Mouse (Mus musculus): ENCODE results near the gene Zbtb32. TPM values are rescaled to one million over a fixed set of nuclear protein-coding genes. Genes with fewer than 3 reads are reported as not detected.

Gene Zbtb32
- not detected for total RNA-seq (2021)
- long read RNA-seq, experiment 1, result 0 reads
- long read RNA-seq, experiment 2, result 0 reads

DNA sequence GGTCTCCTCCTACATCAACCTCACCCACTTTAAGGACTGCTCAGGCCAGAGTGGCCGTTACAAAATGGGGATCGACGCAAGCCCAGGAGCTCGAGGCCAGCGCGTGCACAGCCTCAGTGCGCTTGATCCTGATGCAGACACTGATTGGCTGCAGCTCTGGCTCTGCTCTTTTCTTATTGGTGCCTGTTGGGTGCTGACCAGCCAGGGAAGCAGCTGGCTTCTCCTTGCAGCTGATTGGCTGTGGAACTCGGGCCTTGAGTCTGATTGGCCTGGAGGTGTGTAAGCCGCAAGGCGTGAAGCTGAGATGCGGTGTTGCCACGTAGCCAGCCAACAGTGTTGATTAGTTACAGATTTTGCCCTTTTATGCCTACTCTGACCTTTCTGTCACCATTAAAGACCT lies at the start of gene Zbtb32:
Zbtb32 (minus strand) TSS at position 124 of the 400 bp plus-strand sequence.
- no peak for DNase-seq (ENCODE audit: low spot score)

GRCm38 (mm10) chr7:30639083-30639482 lies 40.4 kb upstream of the Zbtb32 start:
- DNase-seq (ENCODE audit: low spot score), result no peak

- DNase-seq (ENCODE audit: low spot score), result no peak
Observed at GRCm38 (mm10) chr7:30636395-30636794, 37.7 kb upstream of the Zbtb32 start.

DNA sequence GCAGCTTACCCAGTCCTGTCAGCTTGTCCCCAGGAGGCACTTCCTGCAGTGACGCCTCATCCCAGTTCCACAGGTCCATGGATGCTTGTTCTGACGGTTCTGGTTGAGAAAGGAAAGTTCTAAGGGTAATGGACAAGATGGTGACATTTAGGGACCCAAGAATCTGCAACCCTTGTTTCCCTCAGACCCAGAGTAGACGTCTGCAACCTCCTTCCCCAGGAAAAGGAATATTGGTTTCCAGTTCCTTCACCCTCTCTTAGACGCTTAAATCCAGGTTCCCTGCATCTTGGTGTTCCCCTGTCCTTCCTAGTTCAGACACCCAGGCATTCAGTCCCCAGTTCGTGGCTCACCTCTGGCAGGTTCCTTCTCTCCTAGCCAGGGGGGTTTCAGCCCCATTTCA lies 37.0 kb upstream of the Zbtb32 start, which contains the start of gene Etv2:
Etv2 (minus strand) TSS at position 101 of the 400 bp plus-strand sequence.
- no peak for DNase-seq (ENCODE audit: low spot score)

DNA sequence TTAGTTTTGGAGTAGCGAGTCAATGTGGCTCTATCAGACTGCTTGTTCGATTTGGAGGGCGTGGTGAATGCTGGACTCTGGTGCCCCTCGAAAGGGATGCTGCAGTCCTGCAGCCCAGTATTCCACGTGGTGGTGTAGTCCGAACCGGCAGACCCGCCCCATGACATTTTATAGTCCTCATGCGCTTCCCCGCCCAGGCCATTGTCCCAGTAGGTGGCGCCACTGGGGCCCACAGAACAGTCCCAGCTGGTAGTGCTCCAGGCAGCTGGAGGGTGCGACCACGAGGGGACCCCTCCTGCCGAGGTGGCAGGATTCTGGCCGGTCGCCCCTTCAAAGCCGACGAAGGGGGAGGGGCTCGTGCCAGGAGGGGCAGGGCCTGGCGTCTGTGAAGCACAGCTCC lies 35.9 kb upstream of the Zbtb32 start:
- no peak for DNase-seq (ENCODE audit: low spot score)

GRCm38 (mm10) chr7:30633762-30634412 lies 35.2 kb upstream of the Zbtb32 start:
- no peak for DNase-seq (ENCODE audit: low spot score)

DNA sequence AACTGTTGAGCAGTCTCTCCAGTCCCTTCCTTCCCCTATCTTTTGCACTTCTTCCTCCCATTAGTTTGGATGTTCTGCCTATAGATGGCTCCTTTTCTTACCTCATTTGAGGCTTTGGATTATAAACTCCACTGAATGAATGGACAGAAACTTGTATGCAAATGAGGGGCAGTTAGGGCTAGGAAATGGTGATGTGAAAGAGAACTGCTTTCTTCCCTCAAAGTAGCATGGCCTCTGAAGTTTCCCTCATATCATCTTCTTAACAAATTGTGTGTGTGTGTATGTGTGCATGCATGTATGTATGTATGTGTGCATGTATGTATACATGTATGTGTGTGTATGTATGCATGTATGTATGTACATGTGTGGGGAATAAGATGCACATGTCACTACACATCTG lies 30.3 kb upstream of the Zbtb32 start:
- DNase-seq (ENCODE audit: low spot score), result no peak

GRCm38 (mm10) chr7:30626647-30627046 lies 27.9 kb upstream of the Zbtb32 start:
- DNase-seq (ENCODE audit: low spot score), result no peak

DNA sequence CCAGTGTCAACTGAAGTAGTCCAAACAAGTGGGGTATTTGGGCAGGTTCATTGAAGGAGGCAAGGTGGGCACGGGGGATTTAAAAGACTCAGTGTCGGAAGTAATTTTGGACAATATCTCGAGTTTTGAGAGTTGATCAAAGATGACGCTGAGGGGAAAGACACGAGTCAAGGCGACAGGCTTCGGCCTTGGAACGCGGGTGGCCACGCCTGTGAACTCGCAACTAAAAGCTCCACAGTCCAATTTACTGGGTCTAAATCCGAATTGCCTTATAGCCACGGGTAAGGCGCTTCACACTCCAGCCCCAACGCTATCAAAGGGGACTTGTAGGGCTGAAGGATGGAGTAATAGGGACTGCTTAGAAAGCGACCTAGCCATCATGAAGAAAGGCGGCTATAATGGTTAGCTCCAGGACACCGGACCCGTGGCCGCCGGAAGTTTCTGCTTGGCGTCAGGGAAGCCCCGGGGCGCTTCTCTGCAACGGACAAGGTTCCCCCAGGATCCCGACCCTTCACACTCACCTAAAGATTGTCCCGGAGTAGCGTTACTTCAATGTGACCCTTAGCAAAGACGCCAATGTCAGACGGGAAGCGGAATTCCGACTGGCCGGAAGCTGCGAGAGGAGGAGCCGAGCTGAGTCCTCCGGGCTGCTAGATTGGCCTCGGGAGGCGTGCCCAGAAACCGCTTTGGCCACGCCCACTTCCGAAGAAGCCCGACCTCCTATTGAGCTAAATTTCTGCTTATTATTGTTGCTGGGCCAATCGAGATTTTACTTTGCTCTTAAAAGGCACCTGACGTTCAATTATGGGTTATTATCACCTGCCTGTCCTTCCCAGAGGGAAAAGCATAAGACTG lies 27.0 kb upstream of the Zbtb32 start, which contains the start of gene Cox6b1:
Cox6b1 (minus strand) TSS at position 622 of the 855 bp plus-strand sequence.
- peak; percentile 88 for DNase-seq (ENCODE audit: low spot score)

- DNase-seq (ENCODE audit: low spot score), result no peak
Observed at GRCm38 (mm10) chr7:30619202-30619601, 20.5 kb upstream of the Zbtb32 start.

GRCm38 (mm10) chr7:30618658-30619057 lies 19.9 kb upstream of the Zbtb32 start:
- no peak for DNase-seq (ENCODE audit: low spot score)

GRCm38 (mm10) chr7:30615049-30615760 lies 16.5 kb upstream of the Zbtb32 start:
- DNase-seq (ENCODE audit: low spot score), result no peak

- DNase-seq (ENCODE audit: low spot score), result no peak
Observed at GRCm38 (mm10) chr7:30614454-30614853, 15.7 kb upstream of the Zbtb32 start.

DNA sequence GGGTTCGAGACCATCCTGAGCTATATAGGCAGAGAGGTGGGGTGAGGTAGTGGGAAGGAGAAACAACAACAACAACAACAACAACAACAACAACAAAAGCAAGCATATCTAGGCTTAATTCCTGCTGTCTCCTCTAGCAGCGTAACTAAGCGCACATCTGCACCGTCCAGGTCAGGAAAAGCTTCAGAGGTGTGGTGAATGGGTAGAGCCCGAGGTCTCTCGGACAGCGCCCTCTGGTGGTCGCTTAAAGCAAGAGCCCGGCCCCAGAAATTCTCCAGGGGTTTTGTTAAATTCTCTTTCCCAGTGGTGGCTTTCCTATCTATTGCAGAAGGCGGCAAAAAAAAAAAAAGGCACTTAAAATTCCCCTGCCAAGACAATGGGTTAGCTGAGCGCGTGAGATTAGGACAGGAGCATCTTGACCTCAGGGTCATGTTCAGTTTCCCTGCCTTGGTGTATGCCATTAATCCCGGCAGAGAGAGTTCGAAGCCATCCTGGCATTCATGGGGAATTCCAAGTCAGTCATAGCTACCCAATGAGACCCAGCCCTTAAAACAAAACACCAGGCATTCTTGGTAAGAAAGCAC lies 14.9 kb upstream of the Zbtb32 start:
- peak; percentile 58 for DNase-seq (ENCODE audit: low spot score)

- DNase-seq (ENCODE audit: low spot score), result no peak
Observed at GRCm38 (mm10) chr7:30612654-30613402, 14.1 kb upstream of the Zbtb32 start, which contains the start of gene Upk1a. Upk1a (minus strand) TSS chr7:30612847.

- DNase-seq (ENCODE audit: low spot score), result no peak
Observed at GRCm38 (mm10) chr7:30610043-30610442, 11.3 kb upstream of the Zbtb32 start.

DNA sequence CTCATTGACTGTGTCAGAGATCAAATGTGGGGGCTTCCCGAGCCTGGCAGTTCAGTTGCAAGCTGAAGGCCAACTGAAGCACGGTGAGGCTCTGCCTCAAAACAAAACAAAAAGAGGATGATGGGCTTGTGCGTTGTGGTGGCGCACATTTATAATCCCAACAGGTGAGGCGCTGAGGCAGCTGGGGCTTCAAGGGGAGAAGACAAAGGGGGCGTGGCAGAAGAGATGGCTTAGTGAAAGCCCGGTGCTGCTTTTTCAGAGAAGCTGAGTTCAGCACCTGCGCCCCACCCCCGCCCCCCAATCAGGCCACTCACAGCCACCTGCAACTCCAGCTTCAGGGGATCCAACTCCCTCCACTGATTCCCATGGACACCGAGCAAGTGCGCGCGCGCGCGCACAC lies 9.8 kb upstream of the Zbtb32 start:
- no peak for DNase-seq (ENCODE audit: low spot score)

GRCm38 (mm10) chr7:30607706-30608309 lies 9.1 kb upstream of the Zbtb32 start:
- no peak for DNase-seq (ENCODE audit: low spot score)

DNA sequence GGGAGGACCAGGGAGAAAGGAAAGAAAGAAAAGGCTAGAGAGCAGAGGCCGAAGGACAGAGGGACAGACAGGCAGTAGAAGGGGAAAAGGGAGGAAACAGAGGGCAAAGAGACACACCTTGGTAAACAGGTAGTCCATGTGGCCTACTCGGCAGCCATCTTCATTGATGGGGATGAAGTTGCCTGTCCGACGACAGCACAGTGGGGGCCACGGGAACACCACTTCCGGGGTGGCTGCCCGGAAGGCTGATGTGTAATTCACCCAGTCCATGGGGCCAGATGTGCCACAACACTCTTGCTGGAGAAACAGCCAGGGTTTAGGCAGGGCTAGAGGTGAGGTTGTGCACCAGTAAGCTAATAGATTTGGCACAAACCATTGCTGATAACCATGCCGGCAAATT lies 6.2 kb upstream of the Zbtb32 start:
- no peak for DNase-seq (ENCODE audit: low spot score)

DNA sequence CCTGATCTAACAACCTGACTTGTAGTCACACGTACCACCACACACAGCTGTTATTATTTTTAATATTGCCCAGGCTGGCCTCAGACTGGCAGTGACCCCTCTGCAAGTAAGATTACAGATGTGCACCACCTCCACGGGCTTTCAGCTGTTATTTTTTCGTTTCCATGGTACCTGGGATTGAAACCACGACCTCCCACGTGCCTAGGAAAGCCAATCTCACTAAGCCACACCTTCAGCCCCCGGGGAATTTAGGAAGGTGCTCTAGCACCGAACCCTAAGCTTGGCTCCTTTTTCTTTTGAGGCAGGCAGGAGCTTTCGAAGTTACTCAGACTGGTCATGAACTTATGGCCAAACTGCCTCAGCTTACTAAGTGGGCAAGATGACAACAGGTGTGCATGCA lies 5.7 kb upstream of the Zbtb32 start:
- no peak for DNase-seq (ENCODE audit: low spot score)
